Mouse (Mus musculus) neural tube, embryonic 14.5 days (tissue): ENCODE data around the gene Tead3. TPM values are rescaled to one million over a fixed set of nuclear protein-coding genes. Genes with fewer than 3 reads are reported as not detected.
"Not testable (repeated sequence)": the region's sequence is repeated elsewhere in the genome, so short reads cannot be mapped to it uniquely, and the experiment has no call there.

ENCODE experiments used
- ATAC-seq: fragments of 200-750 bp; cut with Nextera tagmentation; 2 replicates; pipeline ENCODE4 v1.8.0; 2017; ENCODE audit warnings: low read depth, mild to moderate bottlenecking, moderate TSS enrichment, moderate library complexity
- H3K27ac ChIP-seq: fragments of 300-500 bp; sonication (generic); 2 replicates; pipeline ENCODE4 v1.5.1; 2014; ENCODE audit warnings: low read depth, mild to moderate bottlenecking, control low read depth, low read length, moderate library complexity, mixed read lengths
- H3K27me3 ChIP-seq: fragments of 300-500 bp; sonication (generic); 2 replicates; pipeline ENCODE4 v1.6.1; 2014; ENCODE audit warnings: low read length; ENCODE audit not compliant: control insufficient read depth, insufficient read depth
- H3K36me3 ChIP-seq: fragments of 300-500 bp; sonication (generic); 2 replicates; pipeline ENCODE4 v1.6.1; 2014; ENCODE audit warnings: low read length, mixed read lengths; ENCODE audit not compliant: control insufficient read depth, insufficient read depth
- H3K4me1 ChIP-seq: fragments of 300-500 bp; sonication (generic); 2 replicates; pipeline ENCODE4 v1.6.1; 2014; ENCODE audit warnings: low read length; ENCODE audit not compliant: control insufficient read depth, insufficient read depth
- H3K4me2 ChIP-seq: fragments of 300-500 bp; sonication (generic); 2 replicates; pipeline ENCODE4 v1.6.1; 2014; ENCODE audit warnings: mild to moderate bottlenecking, low read depth, low read length, control low read depth
- H3K4me3 ChIP-seq: fragments of 300-500 bp; sonication (generic); 2 replicates; pipeline ENCODE4 v1.5.1; 2014; ENCODE audit warnings: low read depth, low read length, control low read depth, mixed read lengths
- H3K9ac ChIP-seq: fragments of 300-500 bp; sonication (generic); replicated peaks from 2 replicates; pipeline ENCODE4 v1.6.1; 2014; ENCODE audit warnings: low read depth, mild to moderate bottlenecking, control low read depth, low read length, mixed read lengths
- H3K9me3 ChIP-seq: fragments of 300-500 bp; sonication (generic); 2 replicates; pipeline ENCODE4 v1.6.1; 2016; ENCODE audit warnings: low read length; ENCODE audit not compliant: control insufficient read depth
- WGBS: fragments of 180-500 bp; shearing (Covaris S2); extraction: QIAGEN DNeasy Blood & Tissue Kit; methylation state at CpG from one replicate; pipeline ENCODE4 v1.1.7; 2014; 5-methylcytosine and 5-hydroxymethylcytosine counted together
- polyA plus RNA-seq: library from polyadenylated mRNA; unstranded; fragments of >200 nt; fragmentation: Nextera tagmentation; extraction: Ambion mirVana; gene quantifications from 2 replicates; pipeline ENCODE4 v1.2.1, GENCODE M21; 2014

The Tead3 gene
- polyA plus RNA-seq, 1 experiment from 2014 or later = 1.2 TPM

- Histone ChIP-seq H3K36me3 (no peaks in the 10 kb centered on the region), H3K4me3 (peak overlapping the region; percentile 23), H3K9me3 (no peaks in the 10 kb centered on the region), H3K9ac (0 out of 2 replicates have a peak overlapping the region, but pooled peaks have one; percentile 8), H3K27me3 (peaks cover 44% of the 10 kb centered on the region), H3K4me1 (peaks cover 10% of the 10 kb centered on the region), H3K27ac (no peak overlapping the region), H3K4me2 (peak overlapping the region; percentile 42)
- WGBS = 2% methylated on average over 25 of the region's 25 CpGs
- no peak for ATAC-seq
Measured at GRCm38 (mm10) chr17:28362653-28363292, 12.2 kb upstream of the Tead3 start.

DNA sequence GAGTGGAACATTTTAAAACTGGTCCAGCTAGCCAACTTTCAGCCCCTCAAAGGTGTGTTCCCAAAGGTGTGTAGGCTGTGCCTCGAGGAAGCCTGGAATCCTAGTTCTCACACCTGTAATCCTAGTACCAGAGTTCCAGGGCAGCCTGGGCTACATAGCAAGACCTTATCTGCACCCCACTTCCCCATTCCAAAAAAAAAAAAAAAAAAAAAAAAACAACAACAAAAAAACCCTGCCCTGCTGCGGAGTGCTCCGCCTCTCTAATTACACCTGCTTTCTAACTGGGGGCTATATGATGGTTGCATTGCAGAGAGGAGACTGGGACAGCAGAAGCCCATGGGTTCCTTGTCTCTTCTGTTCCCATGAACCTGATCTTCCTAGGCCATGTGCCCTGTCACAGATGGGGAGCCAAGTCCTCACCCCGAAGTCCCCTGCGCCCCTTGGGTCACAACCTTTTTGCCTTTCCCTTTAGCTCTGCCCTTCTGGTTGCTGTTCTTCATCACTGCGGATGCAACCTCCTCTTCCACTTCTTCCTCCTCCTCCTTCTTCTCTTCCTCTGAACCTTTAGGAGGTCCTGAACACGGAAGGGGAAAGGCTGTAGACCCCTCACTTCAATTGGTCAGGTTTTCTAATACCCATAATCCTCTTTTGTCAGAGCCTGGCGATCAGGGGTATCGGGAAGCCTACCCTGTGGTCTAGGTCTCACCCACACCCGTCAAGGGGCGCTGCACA, 11.5 kb upstream of the Tead3 start:
- Histone ChIP-seq H3K36me3 (no peaks in the 10 kb centered on the region), H3K27ac (no peak overlapping the region), H3K9ac (0 out of 2 replicates have a peak overlapping the region, but pooled peaks have one; percentile 8), H3K9me3 (no peaks in the 10 kb centered on the region), H3K4me3 (peak overlapping the region; percentile 23), H3K4me2 (peak overlapping the region; percentile 42), H3K4me1 (peaks cover 10% of the 10 kb centered on the region), H3K27me3 (peaks cover 44% of the 10 kb centered on the region)
- no peak for ATAC-seq
- WGBS = 31% methylated on average over 11 of the region's 11 CpGs

DNA sequence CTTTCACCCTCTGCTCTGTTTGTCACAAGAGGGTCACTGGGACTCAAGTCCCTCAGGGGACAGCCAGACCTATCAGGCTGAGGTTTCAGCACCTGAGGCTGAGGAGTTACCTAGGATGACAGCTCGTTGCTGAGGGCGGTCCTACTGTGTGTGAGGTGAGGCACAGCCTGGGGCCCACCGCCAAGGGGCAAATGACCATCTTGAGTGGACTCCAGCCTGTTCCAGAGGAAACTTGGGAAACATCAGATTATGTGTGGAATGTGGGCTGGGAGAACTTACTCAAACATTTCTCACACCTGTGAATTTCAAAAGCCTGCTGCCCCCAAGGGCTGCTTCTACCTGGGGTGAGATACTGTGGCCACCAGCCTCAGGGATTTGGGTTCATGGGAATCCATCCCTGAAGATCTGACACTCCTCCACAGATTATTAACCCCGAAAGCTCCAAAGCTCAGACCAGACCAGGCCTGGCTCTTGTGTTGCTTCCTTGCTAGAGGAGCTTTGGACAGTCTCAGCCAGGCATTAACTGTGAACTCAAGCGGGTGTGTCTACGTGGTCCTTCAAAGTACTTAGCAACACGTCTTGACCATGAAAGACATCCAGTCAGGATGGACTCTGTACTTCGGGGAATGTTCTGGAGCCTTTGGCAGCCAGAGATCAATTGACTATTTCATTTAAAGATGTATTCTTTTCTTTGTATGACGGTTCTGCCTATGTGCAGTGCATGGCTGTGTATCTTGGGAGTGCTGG, 10.1 kb upstream of the Tead3 start:
- no peak for ATAC-seq
- peaks cover 41% of the 10 kb centered on the region for H3K27me3 ChIP-seq
- H3K4me2 ChIP-seq = no peak overlapping the region
- H3K4me1 ChIP-seq = peaks cover 10% of the 10 kb centered on the region
- no peak overlapping the region for H3K9ac ChIP-seq
- H3K36me3 ChIP-seq = no peaks in the 10 kb centered on the region
- H3K9me3 ChIP-seq = no peaks in the 10 kb centered on the region
- 80% methylated on average over 9 of the region's 9 CpGs for WGBS
- no peak overlapping the region for H3K27ac ChIP-seq
- no peak overlapping the region for H3K4me3 ChIP-seq

DNA sequence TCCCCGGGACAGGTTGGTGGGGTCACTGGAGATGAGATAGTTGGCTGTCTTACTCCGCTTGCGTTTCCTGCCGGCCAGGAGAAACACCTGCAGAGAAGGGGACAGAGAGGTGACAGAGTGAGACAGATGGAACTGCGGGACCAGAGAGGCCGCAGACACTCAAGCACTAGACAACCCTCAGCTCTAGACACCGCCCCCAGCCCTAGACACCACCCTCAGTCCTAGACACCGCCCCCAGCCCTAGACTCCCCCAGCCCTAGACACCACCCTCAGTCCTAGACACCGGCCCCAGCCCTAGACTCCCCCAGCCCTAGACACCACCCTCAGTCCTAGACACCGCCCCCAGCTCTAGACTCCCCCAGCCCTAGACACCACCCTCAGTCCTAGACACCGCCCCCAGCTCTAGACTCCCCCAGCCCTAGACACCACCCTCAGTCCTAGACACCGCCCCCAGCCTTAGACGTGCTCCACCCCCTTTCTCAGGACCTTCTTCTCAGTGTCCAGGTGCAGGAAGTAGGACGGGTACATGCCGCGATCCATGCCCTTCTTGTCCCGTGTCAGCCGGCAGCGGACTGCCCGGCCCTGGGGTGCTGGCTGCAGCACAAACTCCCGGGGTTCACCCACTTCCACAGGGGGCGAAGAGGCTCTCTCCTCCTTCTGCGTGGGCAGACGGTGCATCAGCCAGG, 8.1 kb upstream of the Tead3 start:
- not testable (repeated sequence) for H3K4me3 ChIP-seq
- peaks cover 23% of the 10 kb centered on the region for H3K27me3 ChIP-seq

GRCm38 (mm10) chr17:28355871-28356270, 5.3 kb upstream of the Tead3 start:
- Histone ChIP-seq H3K4me1 (peaks cover 8% of the 10 kb centered on the region), H3K27me3 (peaks cover 19% of the 10 kb centered on the region), H3K9ac (no peak overlapping the region), H3K4me2 (no peak overlapping the region), H3K27ac (no peak overlapping the region), H3K9me3 (no peaks in the 10 kb centered on the region), H3K36me3 (no peaks in the 10 kb centered on the region), H3K4me3 (no peak overlapping the region)
- ATAC-seq = no peak
- 91% methylated on average over 12 of the region's 12 CpGs for WGBS

More for the DNA sequence above, 8.1 kb upstream of the Tead3 start:
- not testable (repeated sequence) for ATAC-seq, H3K4me2 ChIP-seq, H3K9ac ChIP-seq, H3K4me1 ChIP-seq, H3K27ac ChIP-seq, H3K36me3 ChIP-seq, H3K9me3 ChIP-seq
- 10% methylated on average over 20 of the region's 24 CpGs for WGBS

DNA sequence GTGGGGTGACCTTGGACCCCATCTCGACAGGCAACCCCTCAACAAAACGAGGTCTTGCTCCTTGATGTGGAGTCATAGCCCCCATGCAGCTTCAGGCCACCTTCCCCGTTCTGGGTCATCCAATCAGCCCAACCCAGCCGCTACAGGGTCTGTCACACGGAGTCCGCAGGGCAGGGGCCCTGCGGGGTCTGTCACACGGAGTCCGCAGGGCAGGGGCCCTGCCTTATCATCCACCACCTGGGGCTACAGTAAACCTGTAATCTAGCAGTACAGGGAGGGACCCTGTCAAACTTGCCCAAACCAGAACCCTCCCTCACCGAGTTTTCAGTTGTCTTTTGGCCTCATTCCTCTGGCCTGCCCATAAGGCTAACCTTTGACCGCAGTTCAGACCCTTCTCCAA, 1.4 kb upstream of the Tead3 start:
- Histone ChIP-seq H3K4me1 (peaks cover 10% of the 10 kb centered on the region), H3K27me3 (peaks cover 11% of the 10 kb centered on the region), H3K4me3 (no peak overlapping the region), H3K9me3 (no peaks in the 10 kb centered on the region), H3K27ac (no peak overlapping the region), H3K9ac (no peak overlapping the region), H3K4me2 (no peak overlapping the region), H3K36me3 (no peaks in the 10 kb centered on the region)
- no peak for ATAC-seq
- 10% methylated on average over 11 of the region's 11 CpGs for WGBS

GRCm38 (mm10) chr17:28351353-28351890, 805 bp upstream of the Tead3 start:
- Histone ChIP-seq H3K27ac (no peak overlapping the region), H3K4me2 (peak overlapping the region; percentile 74), H3K27me3 (peaks cover 11% of the 10 kb centered on the region), H3K4me3 (peak overlapping the region; percentile 47), H3K9me3 (no peaks in the 10 kb centered on the region), H3K36me3 (no peaks in the 10 kb centered on the region), H3K9ac (peak overlapping the region; percentile 53), H3K4me1 (peaks cover 10% of the 10 kb centered on the region)
- under 1% methylated on average over 29 of the region's 29 CpGs for WGBS
- no peak for ATAC-seq

GRCm38 (mm10) chr17:28349901-28350465, 634 bp downstream of the Tead3 start:
- Histone ChIP-seq H3K36me3 (no peaks in the 10 kb centered on the region), H3K4me1 (peaks cover 10% of the 10 kb centered on the region), H3K27me3 (peaks cover 15% of the 10 kb centered on the region), H3K4me3 (peak overlapping the region; percentile 47), H3K4me2 (peak overlapping the region; percentile 74), H3K27ac (no peak overlapping the region), H3K9ac (peak overlapping the region; percentile 53), H3K9me3 (no peaks in the 10 kb centered on the region)
- whole genome bisulfite sequencing = under 1% methylated on average over 45 of the region's 54 CpGs
- ATAC-seq = peak; percentile 49
